Mouse (Mus musculus): ENCODE data around the gene Slit1. TPM values are rescaled to one million over a fixed set of nuclear protein-coding genes. Genes with fewer than 3 reads are reported as not detected.
A peak's percentile ranks its signal among the peaks of the same experiment; 100 is the strongest.

Slit1 gene
- polyA plus RNA-seq (2015; fragmentation: Nextera tagmentation; extraction: Ambion mirVana), result 0.27 and 0.35 TPM in 2 replicates

GRCm38 (mm10) chr19:41743396-41743795 is at the start of gene Slit1:
TSS of gene Slit1 (minus strand) at chr19:41743665.
- ATAC-seq, result no peak
- H3K27me3 ChIP-seq (replicated peaks; ENCODE audit: control insufficient read depth, insufficient read depth, low read length), result peaks cover 37% of the 10 kb centered on the region
- peak within 1 kb of the TSS; percentile 61 for H3K4me2 ChIP-seq (replicated peaks; ENCODE audit: low read depth)
- peak within 1 kb of the TSS; percentile 27 for H3K4me3 ChIP-seq (ENCODE audit: low read depth, low read length)
- H3K9me3 ChIP-seq (ENCODE audit: control insufficient read depth), result no peaks in the 10 kb centered on the region
- no peak within 1 kb of the TSS for H3K27ac ChIP-seq (ENCODE audit: low read depth, low read length)
- H3K9ac ChIP-seq (ENCODE audit: low read depth, low read length), result no peak within 1 kb of the TSS
- no peaks in the 10 kb centered on the region for H3K4me1 ChIP-seq (replicated peaks; ENCODE audit: control insufficient read depth, insufficient read depth, low read length)
- 1% methylated on average over 39 of the region's 44 CpGs for WGBS
- H3K36me3 ChIP-seq (ENCODE audit: control insufficient read depth, insufficient read depth), result no peaks in the 10 kb centered on the region
- TF ChIP-seq CTCF (IDR thresholded peaks at IDR 0.05; ENCODE audit: low read depth), result no peak

- Histone ChIP-seq H3K9ac (ENCODE audit: low read depth, low read length) (no peak overlapping the region), H3K36me3 (ENCODE audit: control insufficient read depth, insufficient read depth) (peaks cover 8% of the 10 kb centered on the region), H3K27ac (ENCODE audit: low read depth, low read length) (peak overlapping the region; percentile 51; the same call in 1 of the 2 replicates), H3K9me3 (ENCODE audit: control insufficient read depth) (no peaks in the 10 kb centered on the region), H3K27me3 (replicated peaks; ENCODE audit: control insufficient read depth, insufficient read depth, low read length) (no peaks in the 10 kb centered on the region), H3K4me2 (replicated peaks; ENCODE audit: low read depth) (no peak overlapping the region), H3K4me1 (replicated peaks; ENCODE audit: control insufficient read depth, insufficient read depth, low read length) (peaks cover 8% of the 10 kb centered on the region; the same call in 1 of the 2 replicates), H3K4me3 (ENCODE audit: low read depth, low read length) (no peak overlapping the region)
- WGBS, result 24% methylated on average over 1 of the region's 1 CpGs
- no peak for TF ChIP-seq CTCF (IDR thresholded peaks at IDR 0.05; ENCODE audit: low read depth)
- peak; percentile 52 for ATAC-seq
Measured at GRCm38 (mm10) chr19:41792934-41793486, 49.5 kb upstream of the Slit1 start.

GRCm38 (mm10) chr19:41791384-41791783 is 47.9 kb upstream of the Slit1 start:
- ATAC-seq, result no peak
- Histone ChIP-seq H3K4me1 (replicated peaks; ENCODE audit: control insufficient read depth, insufficient read depth, low read length) (peaks cover 8% of the 10 kb centered on the region; the same call in 1 of the 2 replicates), H3K4me3 (ENCODE audit: low read depth, low read length) (no peak overlapping the region), H3K9me3 (ENCODE audit: control insufficient read depth) (no peaks in the 10 kb centered on the region), H3K27ac (ENCODE audit: low read depth, low read length) (no peak overlapping the region), H3K9ac (ENCODE audit: low read depth, low read length) (no peak overlapping the region), H3K4me2 (replicated peaks; ENCODE audit: low read depth) (no peak overlapping the region), H3K27me3 (replicated peaks; ENCODE audit: control insufficient read depth, insufficient read depth, low read length) (no peaks in the 10 kb centered on the region), H3K36me3 (ENCODE audit: control insufficient read depth, insufficient read depth) (peaks cover 11% of the 10 kb centered on the region)
- TF ChIP-seq CTCF (IDR thresholded peaks at IDR 0.05; ENCODE audit: low read depth), result peak; percentile 63
- WGBS, result 97% methylated on average over 2 of the region's 2 CpGs

GRCm38 (mm10) chr19:41789110-41789961 is 45.9 kb upstream of the Slit1 start:
- H3K9ac ChIP-seq (ENCODE audit: low read depth, low read length), result no peak overlapping the region
- WGBS, result 63% methylated on average over 10 of the region's 10 CpGs
- TF ChIP-seq CTCF (IDR thresholded peaks at IDR 0.05; ENCODE audit: low read depth), result no peak
- H3K4me2 ChIP-seq (replicated peaks; ENCODE audit: low read depth), result no peak overlapping the region
- no peaks in the 10 kb centered on the region for H3K27me3 ChIP-seq (replicated peaks; ENCODE audit: control insufficient read depth, insufficient read depth, low read length)
- no peaks in the 10 kb centered on the region; the same call in 1 of the 2 replicates for H3K4me1 ChIP-seq (replicated peaks; ENCODE audit: control insufficient read depth, insufficient read depth, low read length)
- no peak overlapping the region for H3K27ac ChIP-seq (ENCODE audit: low read depth, low read length)
- ATAC-seq, result no peak
- H3K4me3 ChIP-seq (ENCODE audit: low read depth, low read length), result no peak overlapping the region
- no peaks in the 10 kb centered on the region for H3K9me3 ChIP-seq (ENCODE audit: control insufficient read depth)
- peaks cover 24% of the 10 kb centered on the region for H3K36me3 ChIP-seq (ENCODE audit: control insufficient read depth, insufficient read depth)

- 97% methylated on average over 1 of the region's 1 CpGs for WGBS
- ATAC-seq, result no peak
Measured at GRCm38 (mm10) chr19:41786896-41787295, 43.4 kb upstream of the Slit1 start.

GRCm38 (mm10) chr19:41777514-41777913 is 34.0 kb upstream of the Slit1 start:
- Histone ChIP-seq H3K4me2 (replicated peaks; ENCODE audit: low read depth) (no peak overlapping the region), H3K27me3 (replicated peaks; ENCODE audit: control insufficient read depth, insufficient read depth, low read length) (no peaks in the 10 kb centered on the region), H3K9ac (ENCODE audit: low read depth, low read length) (no peak overlapping the region), H3K27ac (ENCODE audit: low read depth, low read length) (no peak overlapping the region), H3K4me3 (ENCODE audit: low read depth, low read length) (no peak overlapping the region), H3K9me3 (ENCODE audit: control insufficient read depth) (no peaks in the 10 kb centered on the region), H3K4me1 (replicated peaks; ENCODE audit: control insufficient read depth, insufficient read depth, low read length) (no peaks in the 10 kb centered on the region), H3K36me3 (ENCODE audit: control insufficient read depth, insufficient read depth) (peaks cover 47% of the 10 kb centered on the region)
- peak; percentile 52 for TF ChIP-seq CTCF (IDR thresholded peaks at IDR 0.05; ENCODE audit: low read depth)
- WGBS, result 88% methylated on average over 6 of the region's 6 CpGs
- ATAC-seq, result no peak

More at GRCm38 (mm10) chr19:41786896-41787295, 43.4 kb upstream of the Slit1 start:
- no peaks in the 10 kb centered on the region for H3K4me1 ChIP-seq (replicated peaks; ENCODE audit: control insufficient read depth, insufficient read depth, low read length)
- no peaks in the 10 kb centered on the region for H3K9me3 ChIP-seq (ENCODE audit: control insufficient read depth)
- H3K4me3 ChIP-seq (ENCODE audit: low read depth, low read length), result no peak overlapping the region
- H3K36me3 ChIP-seq (ENCODE audit: control insufficient read depth, insufficient read depth), result peaks cover 24% of the 10 kb centered on the region
- no peak for TF ChIP-seq CTCF (IDR thresholded peaks at IDR 0.05; ENCODE audit: low read depth)
- no peaks in the 10 kb centered on the region for H3K27me3 ChIP-seq (replicated peaks; ENCODE audit: control insufficient read depth, insufficient read depth, low read length)
- H3K4me2 ChIP-seq (replicated peaks; ENCODE audit: low read depth), result no peak overlapping the region
- no peak overlapping the region for H3K9ac ChIP-seq (ENCODE audit: low read depth, low read length)
- H3K27ac ChIP-seq (ENCODE audit: low read depth, low read length), result no peak overlapping the region

All from intestine, postnatal 0 days (tissue).